Mouse (Mus musculus): ENCODE results near the gene Fancb. TPM values are rescaled to one million over a fixed set of nuclear protein-coding genes. Genes with fewer than 3 reads are reported as not detected.

Fancb gene
- 2.0 TPM for polyA plus RNA-seq (2014; fragmentation: Illumina TruSeq; extraction: RNeasy Lipid Tissue Mini Kit (QIAGEN cat#74804); ENCODE audit: low read depth, low replicate concordance)

DNA sequence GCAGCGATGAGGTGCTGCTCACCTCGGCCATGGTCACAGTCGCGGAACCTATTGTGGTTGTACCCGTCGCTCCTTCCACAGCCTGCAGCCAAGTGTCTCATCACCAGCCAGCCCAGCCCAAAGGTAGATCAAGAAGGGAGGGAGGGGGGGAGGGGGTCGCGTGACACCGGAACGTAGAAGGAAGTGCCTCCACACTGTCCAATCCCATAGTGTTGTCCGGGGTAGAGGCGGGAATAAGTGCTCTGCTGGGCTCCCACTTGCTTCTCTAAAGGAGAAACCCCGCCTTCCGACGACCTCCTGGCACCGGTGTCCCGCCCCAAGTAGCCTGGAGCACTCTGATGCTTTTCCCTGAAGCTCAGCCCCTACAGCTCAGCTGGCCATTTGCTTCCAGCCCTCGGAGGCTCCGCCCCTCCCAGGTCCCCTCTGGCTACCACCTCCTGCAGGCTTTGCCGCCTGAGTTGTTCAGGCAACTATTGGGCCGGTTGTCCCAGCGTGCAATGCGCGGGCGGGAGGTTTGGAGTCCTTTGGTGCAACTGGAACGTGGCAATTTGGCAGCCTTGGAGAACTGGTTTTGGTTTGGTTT is at the start of gene Fancb, which contains the start of gene Mospd2:
TSS of gene Fancb (plus strand) at position 400 of the 583 bp plus-strand sequence.
TSS of gene Mospd2 (minus strand) at position 183 of the 583 bp plus-strand sequence.

DNA sequence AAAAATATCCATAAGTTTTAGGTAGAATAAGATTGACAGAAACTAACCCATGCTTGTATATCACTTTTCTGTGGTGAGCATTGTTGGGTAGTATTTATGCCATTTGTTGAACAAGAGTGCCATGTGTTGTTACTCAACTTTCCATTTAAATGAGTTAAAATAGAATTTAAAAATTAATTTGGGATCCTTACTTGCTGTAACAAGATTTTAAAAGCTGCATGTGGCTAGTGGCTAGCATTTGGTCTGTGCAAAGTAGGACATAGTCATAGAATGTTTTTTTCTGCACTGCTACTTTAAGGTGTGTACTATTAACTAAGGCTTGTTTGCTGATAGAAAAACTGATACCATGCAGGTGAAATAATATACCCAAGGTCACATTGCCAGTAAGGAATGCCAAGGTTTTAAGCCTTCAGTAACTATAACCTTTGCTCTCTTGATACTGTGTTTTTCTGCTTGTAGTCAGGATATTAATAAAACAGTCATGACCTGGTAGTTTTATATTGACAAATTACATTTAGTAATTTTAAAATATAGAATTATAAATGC is 24.5 kb downstream of the Fancb start, which contains the start of gene Gm17604:
TSS of gene Gm17604 (minus strand) at position 51 of the 546 bp plus-strand sequence.

Other genes starting within 250 kb of the Fancb start
- gene Mospd2, start 217 bp upstream of the Fancb start, polyA plus RNA-seq (2014; fragmentation: Illumina TruSeq; extraction: RNeasy Lipid Tissue Mini Kit (QIAGEN cat#74804); ENCODE audit: low read depth, low replicate concordance) = 56.4 TPM
- not detected for gene Gm17604, start 24.2 kb downstream of the Fancb start, polyA plus RNA-seq (2014; fragmentation: Illumina TruSeq; extraction: RNeasy Lipid Tissue Mini Kit (QIAGEN cat#74804); ENCODE audit: low read depth, low replicate concordance)

Measured in adipose tissue, adult 10 weeks (tissue).